Mouse (Mus musculus) ES-Bruce4 (cell line): ENCODE data around the gene Rbms3.

Source experiments
- CTCF ChIP-seq: IDR thresholded peaks from one replicate; pipeline ENCODE4 v1.8.1; 2011; ENCODE audit warnings: low read depth, low read length
- EP300 ChIP-seq: IDR thresholded peaks from 2 replicates; pipeline ENCODE4 v1.6.1; 2011; ENCODE audit warnings: low read depth, low read length; ENCODE audit not compliant: insufficient read depth

DNA sequence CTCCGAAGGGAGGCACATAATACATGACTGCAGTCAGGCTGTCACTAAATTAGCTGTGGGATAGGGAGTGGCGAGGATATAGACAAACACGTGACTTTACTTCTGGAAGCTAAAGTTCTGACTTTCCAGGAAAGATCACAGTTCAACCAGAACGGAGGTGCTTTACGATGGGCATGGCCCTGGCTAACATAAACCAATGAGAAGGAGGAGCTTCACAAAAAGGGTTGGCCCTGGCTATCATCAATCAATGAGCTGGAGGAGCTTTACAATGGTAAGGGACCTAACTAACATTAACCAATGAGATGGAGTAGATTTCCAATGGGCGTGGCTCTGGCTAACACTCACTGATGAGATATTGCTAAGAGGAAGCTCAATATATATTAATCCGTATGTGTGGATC, 457.2 kb downstream of the Rbms3 start:
- no peak for TF ChIP-seq CTCF
- no peak for TF ChIP-seq EP300
